Mouse (Mus musculus): ENCODE measurements around the gene Kifc3.
"Not testable (repeated sequence)": the region's sequence is repeated elsewhere in the genome, so short reads cannot be mapped to it uniquely, and the experiment has no call there.

Kifc3 gene

GRCm38 (mm10) chr8:95202056-95202570 lies 499 bp downstream of the Kifc3 start:
- DNase-seq (ENCODE audit: low spot score in 2 of 2), result no peak

DNA sequence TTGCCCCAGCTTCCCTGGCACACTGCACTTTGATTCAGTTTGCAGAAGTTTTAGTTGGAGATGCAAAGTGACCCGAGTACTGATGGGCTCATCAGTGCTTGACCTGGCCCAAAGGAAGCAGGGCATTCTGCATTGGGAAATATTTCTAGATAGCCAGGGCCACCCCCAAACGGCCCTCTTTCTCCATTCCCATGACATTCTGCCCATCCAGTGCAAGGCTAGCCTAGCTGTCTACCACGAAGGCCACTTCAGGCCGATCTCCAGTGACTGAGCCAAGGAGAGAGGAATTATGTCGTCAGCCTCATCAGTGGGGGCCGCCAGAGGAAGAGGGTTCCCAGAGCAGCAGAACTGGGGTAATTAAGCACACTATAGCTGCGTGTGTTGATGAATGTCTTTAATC lies 1.1 kb downstream of the Kifc3 start:
- no peak for DNase-seq (ENCODE audit: low spot score in 2 of 2)

- DNase-seq (ENCODE audit: low spot score in 2 of 2), result no peak
Measured at GRCm38 (mm10) chr8:95200001-95200405, 2.6 kb downstream of the Kifc3 start.

- DNase-seq (ENCODE audit: low spot score in 2 of 2), result no peak
Measured at GRCm38 (mm10) chr8:95195728-95196127, 6.9 kb downstream of the Kifc3 start.

- DNase-seq (ENCODE audit: low spot score in 2 of 2), result no peak
Measured at GRCm38 (mm10) chr8:95191497-95192175, 11.0 kb downstream of the Kifc3 start.

- DNase-seq (ENCODE audit: low spot score in 2 of 2), result no peak
Measured at GRCm38 (mm10) chr8:95187579-95187978, 15.0 kb downstream of the Kifc3 start.

- no peak for DNase-seq (ENCODE audit: low spot score in 2 of 2)
Measured at GRCm38 (mm10) chr8:95185891-95186513, 16.6 kb downstream of the Kifc3 start.

DNA sequence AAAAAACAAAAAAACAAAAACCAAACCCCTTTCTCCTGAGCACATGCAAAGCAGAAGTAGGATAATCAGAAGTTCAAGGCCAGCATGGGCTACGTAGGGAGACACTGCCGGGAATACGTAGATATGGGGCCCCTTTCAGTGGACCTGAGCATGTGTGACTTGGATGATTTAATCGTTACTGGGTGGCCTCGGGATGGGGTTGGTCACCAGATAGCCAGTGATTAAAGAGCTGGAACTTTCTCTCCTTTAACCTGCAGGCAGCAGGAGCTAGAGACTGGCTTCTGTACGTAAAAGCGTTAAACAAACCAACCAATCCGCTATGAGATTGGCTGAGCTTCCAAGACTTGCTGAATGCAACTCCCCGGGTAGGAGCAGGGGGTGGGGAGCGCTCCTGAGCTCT lies 17.5 kb downstream of the Kifc3 start:
- DNase-seq (ENCODE audit: low spot score in 2 of 2), result no peak

DNA sequence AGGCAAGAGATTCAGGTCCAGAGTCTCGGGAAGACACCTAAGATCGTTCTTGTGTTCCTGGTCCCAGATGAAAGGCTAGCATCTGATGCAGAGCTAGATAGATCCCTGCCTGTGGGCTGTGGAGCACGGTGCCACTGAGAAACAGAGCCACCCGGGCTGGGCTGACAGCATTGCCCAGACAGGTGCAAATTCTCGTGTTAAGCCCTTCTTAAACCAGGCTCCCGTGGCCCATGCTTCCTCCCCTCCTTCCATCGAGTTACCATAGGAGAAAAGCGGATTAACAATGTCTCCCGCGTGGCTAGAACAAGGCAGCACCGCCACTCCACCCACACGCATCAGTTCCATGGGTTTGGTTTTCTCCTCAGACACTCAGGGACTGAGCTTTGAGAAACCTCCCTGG lies 18.4 kb downstream of the Kifc3 start:
- DNase-seq (ENCODE audit: low spot score in 2 of 2), result no peak

GRCm38 (mm10) chr8:95181850-95182249 lies 20.8 kb downstream of the Kifc3 start:
- DNase-seq (ENCODE audit: low spot score in 2 of 2), result no peak

DNA sequence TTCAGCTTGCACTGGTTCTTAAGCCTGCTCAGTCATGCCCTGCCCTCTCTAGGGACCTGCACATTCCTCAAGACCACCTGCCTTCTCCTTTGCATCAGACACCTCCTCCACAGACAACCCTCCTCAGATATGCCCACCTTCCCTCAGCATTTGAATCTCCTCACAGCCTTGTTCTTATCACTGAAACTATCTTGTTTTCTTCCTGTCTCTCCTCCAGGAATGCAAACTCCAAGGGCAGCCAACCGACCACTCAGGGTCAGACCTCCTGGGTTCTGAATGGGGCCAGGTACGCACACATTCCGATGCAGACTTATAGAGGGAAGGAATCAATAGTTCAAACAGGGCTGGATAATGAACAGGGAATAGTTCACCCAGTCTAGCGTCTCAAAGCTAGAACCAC lies 24.4 kb downstream of the Kifc3 start:
- DNase-seq (ENCODE audit: low spot score in 2 of 2), result no peak

DNA sequence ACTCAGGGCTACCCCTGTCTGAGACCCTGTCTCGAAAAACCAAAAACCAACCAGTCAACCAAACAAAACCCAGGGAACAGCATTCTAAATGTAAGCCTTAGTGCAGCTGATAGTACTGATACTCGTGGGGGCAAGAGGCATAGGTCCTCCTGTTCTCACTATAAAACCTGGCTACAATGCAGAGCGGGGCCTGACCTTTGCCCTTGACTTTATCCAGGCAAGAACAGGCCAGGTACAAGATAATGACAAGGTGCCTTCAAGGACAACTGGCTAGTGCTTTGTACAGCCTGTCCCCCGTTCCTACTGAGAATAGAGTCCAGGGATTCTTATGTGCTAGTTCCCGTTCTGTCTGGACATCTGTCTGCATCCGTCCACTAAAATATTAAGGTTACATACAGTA lies 25.6 kb downstream of the Kifc3 start:
- DNase-seq (ENCODE audit: low spot score in 2 of 2), result no peak

DNA sequence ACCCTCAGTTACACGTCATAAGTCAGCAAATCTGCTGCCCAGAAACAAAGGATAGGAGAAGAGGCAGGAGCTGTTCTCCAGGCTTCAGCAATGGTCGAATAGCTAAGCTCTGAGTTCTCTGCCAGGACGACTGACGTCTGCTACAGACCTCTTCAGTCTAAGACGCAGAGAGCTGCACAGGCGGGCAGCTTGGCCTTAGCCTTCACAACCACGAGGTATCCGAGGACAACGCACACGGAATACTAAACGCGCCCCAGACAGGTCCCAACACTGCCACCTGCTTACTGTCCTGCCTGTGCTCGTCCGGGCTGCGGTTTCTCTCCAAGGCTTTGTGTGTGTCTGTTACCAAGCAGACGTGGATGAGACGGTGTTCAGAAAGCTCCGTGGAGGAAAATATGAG lies 26.8 kb downstream of the Kifc3 start:
- DNase-seq (ENCODE audit: low spot score in 2 of 2), result no peak

- DNase-seq (ENCODE audit: low spot score in 2 of 2), result no peak
Measured at GRCm38 (mm10) chr8:95175306-95175705, 27.3 kb downstream of the Kifc3 start.

- no peak for DNase-seq (ENCODE audit: low spot score in 2 of 2)
Measured at GRCm38 (mm10) chr8:95172433-95172832, 30.2 kb downstream of the Kifc3 start.

GRCm38 (mm10) chr8:95167726-95168125 lies 34.9 kb downstream of the Kifc3 start:
- DNase-seq (ENCODE audit: low spot score in 2 of 2), result no peak

DNA sequence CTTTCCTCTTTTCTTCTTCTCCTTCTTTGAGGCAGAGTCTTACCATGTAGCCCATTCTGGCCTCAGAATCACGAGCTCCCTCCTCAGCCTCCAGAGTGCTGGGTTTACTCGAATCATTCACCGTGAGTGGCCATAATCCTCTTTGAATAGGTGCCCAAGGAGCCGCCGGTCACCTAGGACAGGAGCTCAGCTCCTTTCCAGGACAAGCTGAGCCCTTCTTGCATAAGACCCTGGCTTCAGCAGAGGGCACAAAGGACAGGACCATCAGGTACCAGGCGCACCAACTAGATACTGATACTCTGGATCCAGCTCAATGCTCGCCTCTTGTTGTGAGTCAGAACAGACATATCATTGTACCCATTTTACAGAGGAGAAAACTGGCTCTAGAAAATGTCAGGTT lies 36.2 kb downstream of the Kifc3 start:
- no peak for DNase-seq (ENCODE audit: low spot score in 2 of 2)

- DNase-seq (ENCODE audit: low spot score in 2 of 2), result peak; percentile 71 to 81
Measured at GRCm38 (mm10) chr8:95165923-95166322, 36.7 kb downstream of the Kifc3 start.

DNA sequence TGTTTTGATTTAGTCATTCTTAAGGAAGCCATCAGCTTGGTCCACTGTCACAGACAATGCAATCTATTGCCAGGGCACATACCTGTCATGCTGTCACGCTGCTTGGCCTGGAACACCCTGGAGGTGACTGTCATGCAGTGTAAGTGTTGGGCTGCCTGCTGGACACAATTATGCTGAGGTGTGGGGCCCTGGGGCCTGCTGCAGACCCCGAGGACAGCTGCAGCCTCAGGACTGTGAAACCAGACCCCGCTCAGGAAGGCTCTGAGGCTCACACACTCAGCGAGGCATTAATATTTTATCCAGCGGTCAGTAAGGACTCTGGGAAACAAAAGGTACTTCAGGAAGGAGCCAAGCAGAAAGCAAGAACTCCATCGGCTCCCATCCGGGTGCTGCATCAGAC lies 38.1 kb downstream of the Kifc3 start:
- no peak for DNase-seq (ENCODE audit: low spot score in 2 of 2)

DNA sequence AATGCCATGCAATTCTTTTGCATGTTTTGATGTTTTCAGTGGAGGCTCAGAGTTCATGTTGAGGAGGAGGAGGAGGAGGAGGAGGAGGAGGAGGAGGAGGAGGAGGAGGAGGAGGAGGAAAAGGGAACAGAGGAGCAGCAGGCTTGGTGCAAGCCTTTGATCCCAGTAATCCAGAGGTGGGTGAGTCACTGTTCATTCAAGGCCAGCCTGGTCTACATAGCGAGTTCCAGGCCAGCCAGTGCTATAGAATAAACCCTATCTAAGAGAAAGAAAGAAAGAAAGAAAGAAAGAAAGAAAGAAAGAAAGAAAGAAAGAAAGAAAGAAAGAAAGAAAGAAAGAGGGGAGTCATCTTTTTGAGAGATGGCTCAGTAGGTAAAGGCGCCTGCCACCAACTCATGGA lies 38.6 kb downstream of the Kifc3 start:
- not testable (repeated sequence) for DNase-seq (ENCODE audit: low spot score in 2 of 2)

- no peak for DNase-seq (ENCODE audit: low spot score in 2 of 2)
Measured at GRCm38 (mm10) chr8:95162785-95163184, 39.8 kb downstream of the Kifc3 start.

- no peak for DNase-seq (ENCODE audit: low spot score in 2 of 2)
Measured at GRCm38 (mm10) chr8:95159344-95159743, 43.3 kb downstream of the Kifc3 start.

DNA sequence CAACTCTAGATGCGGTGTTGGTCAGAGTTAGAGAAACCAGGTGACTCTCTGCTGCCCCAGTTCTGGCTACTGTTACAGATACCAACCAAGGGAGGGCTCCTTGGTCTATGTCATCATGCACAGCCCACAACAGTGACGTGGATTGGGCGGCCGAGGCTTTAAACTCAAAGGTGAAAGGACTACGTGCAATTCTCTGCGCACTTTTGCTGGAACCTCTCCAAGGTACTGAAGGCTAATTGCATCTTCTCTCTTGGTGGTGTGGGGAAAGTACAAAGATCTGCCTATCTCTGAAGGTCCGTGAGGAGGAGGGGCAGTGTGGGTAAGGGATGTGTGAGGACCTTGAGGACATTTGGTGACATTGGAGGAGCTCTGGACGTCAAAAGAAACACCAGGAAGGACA lies 44.0 kb downstream of the Kifc3 start:
- no peak for DNase-seq (ENCODE audit: low spot score in 2 of 2)

GRCm38 (mm10) chr8:95157145-95157544 lies 45.5 kb downstream of the Kifc3 start:
- no peak for DNase-seq (ENCODE audit: low spot score in 2 of 2)

Measured in heart, adult 9 months (tissue).